Mouse (Mus musculus) embryo, embryonic 11 days (tissue): Measurements from ENCODE around the gene Clec11a.

ENCODE experiments used
- DNase-seq: peaks from one replicate; pipeline ENCODE4 v3.0.0-alpha.2; 2015

Gene Clec11a

GRCm38 (mm10) chr7:44306516-44307240, at the start of gene Clec11a:
Clec11a (minus strand) TSS chr7:44306902.
- DNase-seq, result no peak

DNA sequence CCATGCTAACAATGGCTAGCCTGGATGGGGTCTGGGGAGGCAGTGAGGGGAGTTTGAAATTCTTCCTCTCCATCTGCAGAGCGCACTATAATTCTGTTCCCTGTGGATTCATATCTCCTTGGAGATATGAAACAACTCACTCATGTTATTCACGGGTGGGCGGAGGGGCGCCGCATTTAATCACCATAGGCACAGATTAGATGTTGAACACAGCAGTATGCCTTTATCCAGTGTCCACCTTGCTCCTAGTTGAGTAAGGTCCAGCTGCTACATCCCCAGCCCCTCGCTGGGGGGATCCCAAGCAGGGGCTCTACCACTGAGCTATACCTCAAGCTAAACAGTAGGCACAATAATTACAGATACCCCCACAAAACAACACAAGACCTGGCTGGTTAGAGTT, 48.7 kb upstream of the Clec11a start:
- DNase-seq, result no peak

DNA sequence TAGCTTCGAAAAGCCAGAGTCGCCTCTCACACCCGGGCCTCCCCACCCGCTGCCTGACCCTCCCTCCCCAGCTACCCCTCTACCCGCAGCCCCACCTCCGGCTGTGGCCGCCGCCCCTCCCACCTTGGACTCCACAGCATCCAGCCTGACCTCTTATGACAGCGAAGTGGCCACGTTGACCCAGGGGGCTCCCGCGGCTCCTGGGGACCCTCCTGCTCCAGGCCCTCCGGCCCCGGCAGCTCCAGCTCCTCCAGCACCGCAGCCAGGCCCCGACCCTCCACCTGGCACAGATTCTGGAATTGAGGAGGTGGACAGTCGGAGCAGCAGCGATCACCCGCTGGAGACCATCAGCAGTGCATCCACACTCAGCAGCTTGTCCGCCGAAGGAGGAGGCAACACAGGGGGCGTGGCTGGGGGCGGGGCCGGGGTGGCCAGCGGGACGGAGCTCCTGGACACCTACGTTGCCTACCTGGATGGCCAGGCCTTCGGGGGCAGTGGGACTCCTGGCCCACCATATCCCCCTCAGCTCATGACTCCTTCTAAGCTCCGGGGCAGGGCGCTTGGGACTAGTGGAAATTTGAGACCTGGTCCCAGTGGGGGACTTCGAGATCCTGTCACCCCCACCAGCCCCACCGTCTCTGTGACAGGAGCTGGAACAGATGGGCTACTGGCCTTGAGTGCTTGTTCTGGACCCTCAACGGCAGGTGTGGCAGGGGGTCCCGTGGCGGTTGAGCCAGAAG, 47.1 kb upstream of the Clec11a start:
- peak; percentile 47 for DNase-seq

GRCm38 (mm10) chr7:44352750-44353600, 46.3 kb upstream of the Clec11a start:
- peak; percentile 22 for DNase-seq

DNA sequence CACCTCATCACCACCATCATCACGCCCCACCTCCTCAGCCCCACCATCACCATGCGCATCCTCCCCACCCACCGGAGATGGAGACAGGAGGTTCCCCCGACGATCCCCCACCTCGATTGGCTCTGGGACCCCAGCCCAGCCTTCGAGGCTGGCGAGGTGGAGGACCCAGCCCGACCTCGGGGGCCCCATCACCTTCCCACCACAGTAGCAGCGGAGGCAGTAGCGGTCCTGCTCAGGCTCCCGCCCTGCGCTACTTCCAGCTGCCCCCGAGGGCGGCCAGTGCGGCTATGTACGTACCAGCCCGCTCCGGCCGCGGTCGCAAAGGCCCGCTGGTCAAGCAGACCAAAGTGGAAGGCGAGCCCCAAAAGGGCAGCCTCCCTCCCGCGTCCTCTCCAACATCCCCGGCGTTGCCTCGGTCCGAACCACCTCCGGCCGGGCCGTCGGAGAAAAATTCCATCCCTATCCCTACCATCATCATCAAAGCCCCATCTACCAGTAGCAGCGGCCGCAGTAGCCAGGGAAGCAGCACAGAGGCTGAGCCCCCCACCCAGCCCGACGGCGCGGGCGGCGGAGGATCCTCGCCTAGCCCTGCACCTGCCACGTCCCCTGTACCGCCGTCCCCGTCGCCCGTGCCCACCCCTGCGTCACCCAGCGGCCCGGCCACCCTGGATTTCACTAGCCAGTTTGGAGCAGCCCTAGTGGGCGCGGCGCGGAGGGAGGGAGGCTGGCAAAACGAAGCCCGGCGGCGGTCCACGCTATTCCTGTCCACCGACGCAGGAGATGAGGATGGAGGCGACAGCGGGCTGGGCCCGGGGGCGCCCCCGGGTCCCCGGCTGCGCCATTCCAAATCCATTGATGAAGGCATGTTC, 45.4 kb upstream of the Clec11a start:
- DNase-seq, result no peak

GRCm38 (mm10) chr7:44350957-44351711, 44.4 kb upstream of the Clec11a start:
- peak; percentile 88 for DNase-seq

DNA sequence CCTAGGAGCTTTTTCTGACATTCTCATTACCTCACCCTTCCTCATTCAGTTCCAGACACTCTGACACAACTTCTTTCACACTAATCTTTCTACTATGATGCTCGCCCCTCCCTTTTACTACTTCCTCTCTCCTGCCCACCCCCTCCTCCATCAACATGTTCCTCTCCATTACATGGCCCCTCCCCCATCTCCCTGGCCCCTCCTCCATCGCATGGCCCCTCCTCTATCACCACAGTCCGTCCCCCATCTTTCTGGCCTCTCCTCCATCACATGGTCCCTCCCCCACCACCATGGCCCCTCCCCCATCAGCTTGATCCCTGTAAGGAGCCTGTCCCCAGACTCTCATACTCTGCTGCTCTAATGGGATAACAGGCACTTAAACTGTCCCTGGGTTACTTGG, 42.3 kb upstream of the Clec11a start:
- no peak for DNase-seq

DNA sequence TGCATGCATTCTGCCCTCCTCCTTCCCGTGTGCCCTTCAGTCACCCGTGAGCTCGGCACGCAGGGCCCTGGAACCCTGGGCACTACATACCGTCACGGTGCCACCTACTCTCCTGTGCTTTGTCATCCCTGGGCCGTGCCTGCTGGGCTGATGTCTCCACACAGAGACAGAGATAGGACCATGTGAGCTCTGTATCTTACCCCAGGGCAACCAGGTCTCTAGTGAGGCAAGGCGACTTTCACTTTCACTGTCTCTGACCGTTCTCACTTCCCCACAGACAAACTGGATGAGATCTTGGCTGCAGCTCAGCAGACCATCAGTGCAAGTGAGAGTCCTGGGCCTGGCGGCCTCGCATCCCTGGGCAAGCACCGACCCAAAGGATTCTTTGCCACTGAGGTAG, 37.9 kb upstream of the Clec11a start:
- DNase-seq, result no peak

- peak; percentile 22 for DNase-seq
Measured at GRCm38 (mm10) chr7:44343459-44344015, 36.8 kb upstream of the Clec11a start.

DNA sequence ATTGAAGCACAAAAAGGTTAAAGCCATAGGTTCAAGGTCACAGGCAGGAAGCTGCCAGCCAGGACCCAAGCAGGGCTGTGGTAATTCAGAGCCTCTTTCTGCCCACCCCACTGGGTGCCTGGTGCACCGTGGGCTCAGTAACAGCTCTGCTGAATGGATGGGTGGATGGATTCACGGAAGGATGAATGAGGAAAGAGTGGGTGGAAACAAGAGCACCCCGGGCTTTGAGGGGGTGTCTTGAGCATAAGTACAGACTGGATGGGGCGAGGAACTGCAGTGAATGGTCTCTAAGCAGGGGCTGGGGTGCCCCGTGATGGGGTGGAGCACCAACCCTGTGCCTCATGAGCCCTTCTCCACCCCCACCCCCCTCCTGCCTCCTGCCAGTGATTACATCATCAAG, 35.0 kb upstream of the Clec11a start:
- no peak for DNase-seq

GRCm38 (mm10) chr7:44341119-44341518, 34.4 kb upstream of the Clec11a start:
- no peak for DNase-seq

- no peak for DNase-seq
Measured at GRCm38 (mm10) chr7:44340226-44340625, 33.5 kb upstream of the Clec11a start.

DNA sequence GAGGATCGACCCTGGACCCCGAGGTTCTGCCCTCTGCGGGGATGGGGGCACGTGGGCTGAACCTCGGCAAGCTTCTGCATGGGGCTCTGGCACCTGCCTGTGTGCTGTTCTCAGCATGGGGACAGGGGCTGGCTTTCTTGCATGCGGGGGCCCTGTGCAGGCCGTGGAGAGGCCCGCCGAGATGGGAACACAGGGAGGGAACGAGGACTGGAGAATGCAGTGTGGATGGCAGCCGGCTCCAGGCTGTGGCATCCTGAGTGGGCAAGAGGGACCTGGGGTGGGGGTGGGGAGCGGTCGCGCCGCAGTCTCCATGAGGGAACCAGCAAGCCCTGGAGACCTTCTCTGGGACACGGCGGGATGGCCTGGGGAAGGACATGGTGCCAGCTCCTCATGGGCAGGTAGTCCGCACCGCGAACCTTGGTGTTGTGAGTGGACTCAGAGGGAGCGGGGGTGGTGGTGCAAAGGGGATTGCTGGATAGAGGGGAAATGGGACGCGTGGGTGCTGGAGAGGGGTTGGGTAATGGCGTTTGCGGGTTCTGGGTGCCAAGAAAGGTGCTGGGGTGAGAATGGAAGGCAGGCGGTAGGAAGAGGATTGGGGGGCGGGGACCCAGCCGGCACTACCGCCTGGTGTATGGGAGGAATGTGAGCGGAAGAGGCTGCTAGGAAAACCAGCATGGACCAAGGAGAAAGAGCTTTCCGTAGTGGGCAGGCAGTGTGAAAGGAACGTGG, 30.6 kb upstream of the Clec11a start:
- DNase-seq, result no peak

GRCm38 (mm10) chr7:44336046-44337021, 29.6 kb upstream of the Clec11a start:
- DNase-seq, result no peak

DNA sequence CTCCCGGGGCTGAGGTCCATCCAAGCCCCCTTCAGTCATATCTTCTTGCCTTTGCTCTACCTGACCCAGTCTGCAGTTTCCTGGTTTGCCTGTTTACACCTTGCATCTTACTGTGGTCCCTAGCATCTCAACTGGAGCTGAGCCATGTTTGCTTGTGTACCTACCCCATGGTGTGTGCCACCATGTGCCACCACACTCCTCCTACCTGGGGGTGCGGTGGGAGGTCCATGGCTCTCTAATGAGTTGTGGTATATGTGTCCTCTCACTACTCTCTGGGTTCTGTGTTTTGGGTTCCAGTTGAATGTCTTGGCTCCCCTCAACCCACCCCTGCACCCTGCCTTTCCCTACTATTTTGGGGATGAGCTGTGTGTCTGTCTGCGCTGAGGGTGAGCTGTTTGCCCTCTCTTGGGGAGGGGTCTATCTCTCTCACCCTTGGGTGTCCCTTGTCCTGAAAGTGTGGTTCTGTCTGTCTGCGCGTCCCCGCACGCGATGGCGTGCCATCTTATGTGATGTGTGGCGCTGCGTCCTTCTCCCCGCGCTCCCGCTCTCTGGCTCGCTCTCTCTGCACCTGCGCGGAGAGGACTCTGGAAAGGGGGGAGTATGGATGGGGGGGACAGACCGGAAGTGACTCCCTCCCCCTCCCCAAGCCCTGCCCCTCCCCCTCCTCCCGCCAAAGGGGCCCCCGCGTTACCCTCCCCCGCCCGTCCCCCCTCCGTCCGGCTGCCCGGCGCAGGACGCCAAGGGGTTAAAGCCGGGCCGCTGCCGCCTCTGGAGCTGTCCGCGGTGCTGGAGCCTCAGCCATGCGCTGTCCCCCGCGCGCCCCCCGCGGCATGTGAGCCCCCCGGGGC, 28.6 kb upstream of the Clec11a start:
- peak; percentile 81 for DNase-seq

DNA sequence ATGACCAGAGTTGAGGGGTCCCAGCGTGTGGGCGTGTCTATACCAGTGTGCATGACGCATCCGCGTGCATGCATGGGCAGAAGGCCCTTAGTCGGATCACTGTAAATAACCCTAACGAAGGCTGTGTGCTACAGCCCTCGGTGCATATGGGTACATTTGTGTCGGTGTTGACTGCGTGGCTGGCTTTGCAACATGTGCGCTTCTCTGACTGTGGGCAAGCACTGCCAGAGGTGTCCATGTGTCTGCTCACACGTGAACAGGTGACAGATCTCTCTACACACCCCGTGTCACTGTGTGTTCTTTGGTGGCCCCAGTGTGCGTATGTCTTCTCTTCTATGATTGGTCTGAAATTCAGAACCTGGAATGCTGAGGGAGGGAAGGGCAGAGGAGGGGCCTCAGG, 27.4 kb upstream of the Clec11a start:
- DNase-seq, result no peak

DNA sequence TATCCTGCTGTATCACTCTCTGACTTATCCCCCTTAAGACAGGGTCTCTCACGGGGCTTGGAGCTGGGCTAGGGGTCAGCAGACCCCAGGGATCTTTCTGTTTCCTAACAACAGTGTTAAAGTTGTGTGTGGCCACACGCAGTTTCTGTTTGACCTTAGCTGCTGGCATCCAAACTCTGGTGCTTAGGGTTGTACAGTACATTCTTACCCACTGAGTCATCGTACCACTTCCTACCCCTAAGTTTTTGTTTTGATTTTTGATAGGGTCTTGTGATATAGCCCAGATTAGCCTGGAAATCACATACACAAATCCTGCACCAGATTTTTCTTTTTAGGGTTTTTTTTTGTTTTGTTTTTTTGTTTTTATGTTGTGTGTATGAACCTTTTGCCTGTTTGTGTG, 25.6 kb upstream of the Clec11a start:
- no peak for DNase-seq

DNA sequence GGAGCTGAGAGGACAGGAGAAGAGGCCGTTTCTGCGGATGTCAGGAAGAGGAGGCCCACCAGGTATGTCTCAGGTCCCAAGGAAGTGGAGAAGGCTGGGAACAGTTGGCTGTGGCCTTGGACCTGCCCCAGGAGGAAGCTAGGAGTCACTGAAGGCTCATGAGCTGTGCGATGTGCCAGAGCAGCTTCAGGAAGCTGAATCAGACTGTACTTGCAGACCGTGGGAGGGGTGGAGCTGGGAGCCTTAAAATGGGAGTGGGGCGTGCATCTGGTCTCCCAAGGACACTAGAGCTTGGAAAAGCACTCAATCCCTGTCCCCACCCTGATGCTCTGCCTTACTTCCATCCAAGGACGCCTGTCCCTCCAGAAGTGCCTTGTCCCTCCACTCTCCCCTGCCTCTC, 19.9 kb upstream of the Clec11a start:
- DNase-seq, result no peak
